Mouse (Mus musculus) hindbrain, embryonic 12.5 days (tissue): ENCODE measurements at regions not wholly inside any gene's neighbourhood (a gene's known extent, or its start where the extent isn't known, plus 50 kb on each side); places are given as distances from the start of the nearest gene placed in this dataset.
A peak's percentile ranks its signal among the peaks of the same experiment; 100 is the strongest.

ENCODE experiments used
- ATAC-seq: fragments of 200-750 bp; cut with Nextera tagmentation; 2 replicates; pipeline ENCODE4 v1.8.0; 2017; ENCODE audit warnings: moderate TSS enrichment; ENCODE audit not compliant: low FRiP score
- H3K27ac ChIP-seq: fragments of 300-500 bp; sonication (generic); 2 replicates; pipeline ENCODE4 v1.5.1; 2016; ENCODE audit warnings: mild to moderate bottlenecking
- H3K27me3 ChIP-seq: fragments of 300-500 bp; sonication (generic); 2 replicates; pipeline ENCODE4 v1.6.1; 2016; ENCODE audit warnings: mild to moderate bottlenecking
- H3K36me3 ChIP-seq: fragments of 300-500 bp; sonication (generic); 2 replicates; pipeline ENCODE4 v1.6.1; 2016; ENCODE audit warnings: mild to moderate bottlenecking
- H3K4me1 ChIP-seq: fragments of 300-500 bp; sonication (generic); 2 replicates; pipeline ENCODE4 v1.6.1; 2016
- H3K4me2 ChIP-seq: fragments of 300-500 bp; sonication (generic); replicated peaks from 2 replicates; pipeline ENCODE4 v1.6.1; 2016; ENCODE audit warnings: mild to moderate bottlenecking
- H3K4me3 ChIP-seq: fragments of 300-500 bp; sonication (generic); 2 replicates; pipeline ENCODE4 v1.5.1; 2016; ENCODE audit warnings: mild to moderate bottlenecking
- H3K9ac ChIP-seq: fragments of 300-500 bp; sonication (generic); 2 replicates; pipeline ENCODE4 v1.6.1; 2016; ENCODE audit warnings: mild to moderate bottlenecking, moderate library complexity
- H3K9me3 ChIP-seq: fragments of 300-500 bp; sonication (generic); replicated peaks from 2 replicates; pipeline ENCODE4 v1.6.1; 2016; ENCODE audit warnings: mild to moderate bottlenecking
- WGBS: fragments of 180-500 bp; shearing (Covaris S2); methylation state at CpG from one replicate; pipeline ENCODE4 v1.1.7; 2016; 5-methylcytosine and 5-hydroxymethylcytosine counted together

- no peak for ATAC-seq
- Histone ChIP-seq H3K4me2 (no peak overlapping the region), H3K9me3 (no peaks in the 10 kb centered on the region), H3K4me3 (no peak overlapping the region), H3K27ac (no peak overlapping the region), H3K27me3 (no peaks in the 10 kb centered on the region), H3K9ac (no peak overlapping the region), H3K36me3 (no peaks in the 10 kb centered on the region), H3K4me1 (no peaks in the 10 kb centered on the region)
- WGBS = 74% methylated on average over 2 of the region's 2 CpGs
Observed at GRCm38 (mm10) chr2:8428145-8428544, 918.8 kb upstream of the Celf2 start.

GRCm38 (mm10) chr2:8427720-8428119, 918.4 kb upstream of the Celf2 start:
- no peaks in the 10 kb centered on the region for H3K9me3 ChIP-seq
- H3K27ac ChIP-seq = no peak overlapping the region
- H3K4me2 ChIP-seq = no peak overlapping the region
- no peak overlapping the region for H3K9ac ChIP-seq
- H3K36me3 ChIP-seq = no peaks in the 10 kb centered on the region
- no peaks in the 10 kb centered on the region for H3K4me1 ChIP-seq
- WGBS = 83% methylated on average over 1 of the region's 1 CpGs
- no peak for ATAC-seq
- H3K4me3 ChIP-seq = no peak overlapping the region
- no peaks in the 10 kb centered on the region for H3K27me3 ChIP-seq

- no peaks in the 10 kb centered on the region for H3K9me3 ChIP-seq
- no peak overlapping the region for H3K27ac ChIP-seq
- no peaks in the 10 kb centered on the region for H3K36me3 ChIP-seq
- H3K4me1 ChIP-seq = no peaks in the 10 kb centered on the region
- H3K4me3 ChIP-seq = no peak overlapping the region
- 82% methylated on average over 3 of the region's 3 CpGs for WGBS
- H3K27me3 ChIP-seq = no peaks in the 10 kb centered on the region
- ATAC-seq = no peak
- no peak overlapping the region for H3K4me2 ChIP-seq
- no peak overlapping the region for H3K9ac ChIP-seq
Observed at GRCm38 (mm10) chr2:8415917-8416316, 906.6 kb upstream of the Celf2 start.

- Histone ChIP-seq H3K4me3 (no peak overlapping the region), H3K9ac (no peak overlapping the region), H3K4me1 (no peaks in the 10 kb centered on the region), H3K9me3 (no peaks in the 10 kb centered on the region), H3K4me2 (no peak overlapping the region), H3K27me3 (no peaks in the 10 kb centered on the region), H3K27ac (no peak overlapping the region), H3K36me3 (no peaks in the 10 kb centered on the region)
- no peak for ATAC-seq
- WGBS = 93% methylated on average over 4 of the region's 4 CpGs
Observed at GRCm38 (mm10) chr2:8394128-8394527, 884.8 kb upstream of the Celf2 start.

GRCm38 (mm10) chr2:8389530-8389929, 880.2 kb upstream of the Celf2 start:
- H3K9me3 ChIP-seq = no peaks in the 10 kb centered on the region
- no peaks in the 10 kb centered on the region for H3K36me3 ChIP-seq
- H3K4me1 ChIP-seq = no peaks in the 10 kb centered on the region
- no peak overlapping the region for H3K9ac ChIP-seq
- no peak overlapping the region for H3K4me2 ChIP-seq
- H3K27me3 ChIP-seq = no peaks in the 10 kb centered on the region
- H3K4me3 ChIP-seq = no peak overlapping the region
- no peak for ATAC-seq
- 80% methylated on average over 2 of the region's 2 CpGs for WGBS
- no peak overlapping the region for H3K27ac ChIP-seq

GRCm38 (mm10) chr2:8380246-8380645, 870.9 kb upstream of the Celf2 start:
- 41% methylated on average over 1 of the region's 1 CpGs for WGBS
- Histone ChIP-seq H3K27ac (no peak overlapping the region), H3K4me3 (no peak overlapping the region), H3K27me3 (no peaks in the 10 kb centered on the region), H3K9me3 (no peaks in the 10 kb centered on the region), H3K4me2 (no peak overlapping the region), H3K9ac (no peak overlapping the region), H3K36me3 (no peaks in the 10 kb centered on the region), H3K4me1 (no peaks in the 10 kb centered on the region)
- ATAC-seq = peak; percentile 54; the same call in 1 of the 2 replicates

GRCm38 (mm10) chr2:8379590-8379989, 870.2 kb upstream of the Celf2 start:
- Histone ChIP-seq H3K36me3 (no peaks in the 10 kb centered on the region), H3K4me3 (no peak overlapping the region), H3K27me3 (no peaks in the 10 kb centered on the region), H3K9me3 (no peaks in the 10 kb centered on the region), H3K27ac (no peak overlapping the region), H3K9ac (no peak overlapping the region), H3K4me1 (no peaks in the 10 kb centered on the region), H3K4me2 (no peak overlapping the region)
- 80% methylated on average over 3 of the region's 3 CpGs for WGBS
- no peak for ATAC-seq

- WGBS = 87% methylated on average over 1 of the region's 1 CpGs
- H3K4me2 ChIP-seq = no peak overlapping the region
- no peaks in the 10 kb centered on the region for H3K27me3 ChIP-seq
- H3K27ac ChIP-seq = no peak overlapping the region
- H3K4me1 ChIP-seq = no peaks in the 10 kb centered on the region
- H3K36me3 ChIP-seq = no peaks in the 10 kb centered on the region
- H3K4me3 ChIP-seq = no peak overlapping the region
- no peaks in the 10 kb centered on the region for H3K9me3 ChIP-seq
- ATAC-seq = no peak
- H3K9ac ChIP-seq = no peak overlapping the region
Observed at GRCm38 (mm10) chr2:8347867-8348266, 838.5 kb upstream of the Celf2 start.

GRCm38 (mm10) chr2:8344748-8345147, 835.4 kb upstream of the Celf2 start:
- Histone ChIP-seq H3K9ac (no peak overlapping the region), H3K9me3 (no peaks in the 10 kb centered on the region), H3K36me3 (no peaks in the 10 kb centered on the region), H3K4me3 (no peak overlapping the region), H3K27me3 (no peaks in the 10 kb centered on the region), H3K27ac (no peak overlapping the region), H3K4me1 (no peaks in the 10 kb centered on the region), H3K4me2 (no peak overlapping the region)
- 92% methylated on average over 3 of the region's 3 CpGs for WGBS
- ATAC-seq = no peak

- WGBS = 69% methylated on average over 7 of the region's 7 CpGs
- Histone ChIP-seq H3K9me3 (no peaks in the 10 kb centered on the region), H3K4me2 (no peak overlapping the region), H3K9ac (no peak overlapping the region), H3K27ac (no peak overlapping the region), H3K4me3 (no peak overlapping the region), H3K4me1 (no peaks in the 10 kb centered on the region), H3K27me3 (no peaks in the 10 kb centered on the region), H3K36me3 (no peaks in the 10 kb centered on the region)
- no peak for ATAC-seq
Observed at GRCm38 (mm10) chr2:8338271-8338670, 828.9 kb upstream of the Celf2 start.

- Histone ChIP-seq H3K36me3 (no peaks in the 10 kb centered on the region), H3K4me2 (no peak overlapping the region)
Observed at GRCm38 (mm10) chr2:8296001-8296400, 786.6 kb upstream of the Celf2 start.

GRCm38 (mm10) chr2:8291357-8291756, 782.0 kb upstream of the Celf2 start:
- 86% methylated on average over 4 of the region's 4 CpGs for WGBS
- ATAC-seq = no peak
- Histone ChIP-seq H3K27ac (no peak overlapping the region), H3K9ac (no peak overlapping the region), H3K27me3 (no peaks in the 10 kb centered on the region), H3K36me3 (no peaks in the 10 kb centered on the region), H3K4me2 (no peak overlapping the region), H3K9me3 (no peaks in the 10 kb centered on the region), H3K4me3 (no peak overlapping the region), H3K4me1 (no peaks in the 10 kb centered on the region)

More at GRCm38 (mm10) chr2:8296001-8296400, 786.6 kb upstream of the Celf2 start:
- Histone ChIP-seq H3K4me3 (no peak overlapping the region), H3K27me3 (no peaks in the 10 kb centered on the region), H3K9me3 (no peaks in the 10 kb centered on the region), H3K9ac (no peak overlapping the region), H3K27ac (no peak overlapping the region), H3K4me1 (no peaks in the 10 kb centered on the region)
- WGBS = 82% methylated on average over 2 of the region's 2 CpGs
- ATAC-seq = no peak

- Histone ChIP-seq H3K4me3 (no peak overlapping the region), H3K27me3 (no peaks in the 10 kb centered on the region), H3K4me1 (no peaks in the 10 kb centered on the region), H3K36me3 (no peaks in the 10 kb centered on the region), H3K4me2 (no peak overlapping the region), H3K9me3 (no peaks in the 10 kb centered on the region), H3K27ac (no peak overlapping the region), H3K9ac (no peak overlapping the region)
- no peak for ATAC-seq
- WGBS = 90% methylated on average over 4 of the region's 4 CpGs
Observed at GRCm38 (mm10) chr2:8287403-8287802, 778.0 kb upstream of the Celf2 start.
